Mouse (Mus musculus) lung, postnatal 0 days (tissue): ENCODE data around the gene Apon.

Source experiments
- CTCF ChIP-seq: IDR thresholded peaks from 2 replicates; pipeline ENCODE4 v1.5.1; 2016; ENCODE audit warnings: antibody characterized with exemption, mild to moderate bottlenecking
- EP300 ChIP-seq: IDR thresholded peaks from 2 replicates; pipeline ENCODE4 v1.6.1; 2016; ENCODE audit warnings: antibody characterized with exemption, mild to moderate bottlenecking, control low read depth

GRCm38 (mm10) chr10:128278158-128278557 is 24.3 kb downstream of the Apon start:
- TF ChIP-seq EP300 (no peak), CTCF (no peak)
